Mouse (Mus musculus): Measurements from ENCODE around the gene Ston2. TPM values are rescaled to one million over a fixed set of nuclear protein-coding genes. Genes with fewer than 3 reads are reported as not detected.
"Not testable (repeated sequence)": the region's sequence is repeated elsewhere in the genome, so short reads cannot be mapped to it uniquely, and the experiment has no call there.

The Ston2 gene
- polyA plus RNA-seq, 1 experiment from 2014 or later, result 5.0 TPM

DNA sequence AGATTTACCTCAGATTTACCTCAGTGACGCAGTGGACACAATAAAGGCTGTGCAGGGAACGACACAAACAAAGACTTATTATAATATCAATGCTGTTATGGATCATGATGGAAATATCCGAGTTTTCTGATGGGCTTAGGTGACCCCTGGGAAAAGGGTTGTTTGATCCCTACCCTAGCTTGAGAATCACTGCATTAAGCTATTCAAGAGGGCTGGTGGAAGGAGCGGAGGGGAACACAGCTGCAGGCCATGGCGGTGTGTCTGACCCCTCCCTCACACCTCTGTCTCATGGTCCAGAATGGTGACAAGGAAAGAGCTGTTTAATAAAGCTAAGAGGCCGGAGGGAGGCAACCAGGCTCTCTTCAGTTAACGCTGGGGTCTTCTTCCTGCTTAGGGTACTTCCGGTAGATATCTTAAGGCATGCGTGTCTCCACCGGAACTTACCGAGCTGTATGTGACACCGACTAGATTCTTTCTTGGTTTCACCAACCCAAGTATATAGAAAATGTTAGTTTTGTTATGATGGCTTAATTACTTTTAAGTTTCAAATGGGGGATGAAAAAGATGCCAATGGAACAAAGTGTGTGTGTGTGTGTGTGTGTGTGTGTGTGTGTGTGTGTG is 14.5 kb upstream of the Ston2 start:
- Histone ChIP-seq H3K27ac (no peak overlapping the region), H3K4me3 (ENCODE audit: inconsistent target) (no peak overlapping the region), H3K36me3 (ENCODE audit: inconsistent target) (peaks cover 4% of the 10 kb centered on the region; the same call in 1 of the 2 replicates), H3K79me2 (ENCODE audit: inconsistent target) (no peaks in the 10 kb centered on the region)
- 97% methylated on average over 11 of the region's 12 CpGs for WGBS (ENCODE audit: missing documents)

DNA sequence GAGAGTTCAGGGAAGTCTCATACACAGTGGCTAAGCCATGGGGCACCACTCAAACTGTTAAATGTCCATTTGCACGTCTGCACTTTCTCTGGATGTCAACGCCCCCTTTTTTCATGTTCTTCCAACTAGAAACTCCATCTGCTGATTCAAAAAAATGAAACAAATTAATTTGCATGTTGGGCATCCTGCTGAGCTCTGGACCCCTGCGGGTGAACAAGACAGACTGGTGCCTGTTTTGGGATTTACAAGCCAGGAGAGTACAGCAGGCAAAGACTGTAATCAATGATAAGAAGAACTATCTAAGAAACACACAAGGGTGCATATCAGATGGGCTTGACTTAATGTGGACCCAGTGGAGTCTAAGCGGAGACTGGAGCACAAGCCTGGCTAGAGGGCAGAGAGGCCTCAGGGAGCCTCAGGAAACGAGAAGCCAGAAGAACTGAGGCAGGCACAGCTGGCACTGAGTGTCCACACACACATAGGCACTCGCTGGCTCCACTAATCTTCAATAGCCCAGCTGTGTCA is 12.7 kb upstream of the Ston2 start:
- Histone ChIP-seq H3K4me3 (ENCODE audit: inconsistent target) (no peak overlapping the region), H3K79me2 (ENCODE audit: inconsistent target) (no peaks in the 10 kb centered on the region), H3K27ac (no peak overlapping the region), H3K36me3 (ENCODE audit: inconsistent target) (no peaks in the 10 kb centered on the region)
- 91% methylated on average over 6 of the region's 6 CpGs for WGBS (ENCODE audit: missing documents)

DNA sequence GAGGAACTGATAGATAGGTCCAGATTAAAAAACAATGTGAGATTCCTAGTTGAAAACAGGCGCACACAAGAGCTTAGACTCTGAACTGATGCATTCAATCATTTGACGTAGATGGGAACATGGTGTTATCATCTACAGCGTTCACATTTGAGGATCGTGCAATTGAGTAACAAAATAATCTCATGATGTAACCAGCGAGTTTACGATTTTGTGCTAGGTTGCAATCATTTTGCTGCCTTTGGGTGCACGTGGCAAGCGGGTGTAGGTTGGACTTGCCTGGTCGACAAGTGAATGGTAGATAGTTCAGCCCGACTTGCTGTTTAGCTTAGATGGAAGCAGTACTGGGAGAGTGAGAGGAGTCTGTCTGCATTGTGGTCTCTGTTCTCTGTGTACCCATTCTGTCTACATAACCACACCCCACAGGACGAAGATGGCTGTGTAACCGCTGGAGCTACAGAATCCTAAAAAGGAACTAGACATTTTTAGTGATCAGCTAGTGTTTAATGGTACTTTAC is 11.7 kb upstream of the Ston2 start:
- Histone ChIP-seq H3K4me3 (ENCODE audit: inconsistent target) (no peak overlapping the region), H3K27ac (no peak overlapping the region), H3K36me3 (ENCODE audit: inconsistent target) (no peaks in the 10 kb centered on the region), H3K79me2 (ENCODE audit: inconsistent target) (no peaks in the 10 kb centered on the region)
- WGBS (ENCODE audit: missing documents), result 53% methylated on average over 12 of the region's 12 CpGs

DNA sequence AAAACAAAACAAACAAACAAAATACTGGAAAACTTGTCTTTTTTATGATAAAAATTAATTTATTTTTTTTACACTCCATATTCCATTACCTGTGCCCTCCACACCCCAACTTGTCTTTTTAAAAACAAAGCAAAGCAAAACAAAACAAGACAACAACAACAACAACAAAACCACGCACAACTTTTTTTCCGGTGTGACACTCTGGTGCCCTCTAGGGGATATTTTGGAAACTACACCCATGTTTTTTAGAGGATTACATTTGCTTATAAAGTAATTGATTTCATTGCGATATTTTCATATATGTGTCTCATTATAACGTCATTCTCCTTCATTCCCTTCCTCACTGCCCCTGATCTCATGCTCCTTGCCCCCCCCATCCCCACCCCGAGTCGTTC is 11.2 kb upstream of the Ston2 start:
- WGBS (ENCODE audit: missing documents), result 11% methylated on average over 6 of the region's 6 CpGs
- Histone ChIP-seq H3K36me3 (ENCODE audit: inconsistent target) (no peaks in the 10 kb centered on the region), H3K4me3 (ENCODE audit: inconsistent target) (no peak overlapping the region), H3K79me2 (ENCODE audit: inconsistent target) (no peaks in the 10 kb centered on the region), H3K27ac (no peak overlapping the region)

DNA sequence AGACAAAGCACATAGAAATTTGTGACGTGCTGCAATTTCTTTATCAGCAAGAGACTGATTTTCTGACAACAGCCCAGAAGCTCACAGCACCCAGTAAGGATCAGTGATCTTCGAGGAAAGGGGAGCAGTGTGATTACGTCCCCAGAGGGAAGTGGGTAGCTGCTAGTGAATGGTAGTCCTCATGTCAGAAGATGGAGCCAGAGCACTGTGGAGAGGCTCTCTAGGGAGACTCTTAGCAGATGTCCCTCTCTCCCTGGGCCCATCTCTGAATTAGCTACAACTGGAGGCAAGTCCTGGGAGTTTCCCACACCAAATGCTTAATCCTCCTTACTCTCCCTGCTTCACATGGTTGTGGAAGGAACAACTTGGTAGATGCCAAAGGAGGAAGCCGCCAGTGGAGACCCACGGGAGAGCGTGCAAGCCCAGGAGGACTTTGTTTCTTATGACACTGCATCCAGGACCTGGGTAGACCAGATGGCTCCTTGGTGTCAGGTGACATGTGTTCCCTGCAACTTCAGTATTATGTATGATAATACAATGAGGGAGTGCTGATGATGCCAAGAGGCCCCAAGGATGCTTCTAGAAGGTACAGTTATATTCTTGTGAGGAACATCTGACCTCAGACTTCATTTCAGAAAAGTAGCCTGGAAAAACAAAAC is 10.7 kb upstream of the Ston2 start:
- H3K36me3 ChIP-seq (ENCODE audit: inconsistent target), result no peaks in the 10 kb centered on the region
- no peaks in the 10 kb centered on the region for H3K79me2 ChIP-seq (ENCODE audit: inconsistent target)
- no peak overlapping the region for H3K27ac ChIP-seq
- WGBS (ENCODE audit: missing documents), result 74% methylated on average over 6 of the region's 6 CpGs
- no peak overlapping the region for H3K4me3 ChIP-seq (ENCODE audit: inconsistent target)

DNA sequence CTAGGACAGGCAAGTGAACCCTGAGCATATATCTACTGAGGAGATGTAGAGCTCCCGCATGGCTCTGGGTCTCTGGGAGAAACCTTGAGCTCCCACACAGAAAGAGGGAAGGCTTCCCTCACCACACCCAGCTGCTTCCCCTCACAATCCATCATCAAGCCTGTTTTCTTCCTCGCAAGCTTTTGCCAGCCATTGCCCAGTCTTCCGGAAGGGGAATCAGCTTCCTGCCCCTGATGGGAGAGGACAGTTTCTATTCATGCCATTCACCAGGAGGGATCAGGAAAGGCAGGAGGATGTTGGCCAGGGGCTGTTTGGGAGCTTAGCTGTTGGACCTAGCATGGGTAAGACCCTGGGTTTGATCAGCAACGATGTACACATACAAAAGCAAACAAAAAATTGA is 8.6 kb upstream of the Ston2 start:
- Histone ChIP-seq H3K36me3 (ENCODE audit: inconsistent target) (no peaks in the 10 kb centered on the region), H3K27ac (no peak overlapping the region), H3K79me2 (ENCODE audit: inconsistent target) (no peaks in the 10 kb centered on the region), H3K4me3 (ENCODE audit: inconsistent target) (no peak overlapping the region)
- WGBS (ENCODE audit: missing documents), result 80% methylated on average over 4 of the region's 4 CpGs

DNA sequence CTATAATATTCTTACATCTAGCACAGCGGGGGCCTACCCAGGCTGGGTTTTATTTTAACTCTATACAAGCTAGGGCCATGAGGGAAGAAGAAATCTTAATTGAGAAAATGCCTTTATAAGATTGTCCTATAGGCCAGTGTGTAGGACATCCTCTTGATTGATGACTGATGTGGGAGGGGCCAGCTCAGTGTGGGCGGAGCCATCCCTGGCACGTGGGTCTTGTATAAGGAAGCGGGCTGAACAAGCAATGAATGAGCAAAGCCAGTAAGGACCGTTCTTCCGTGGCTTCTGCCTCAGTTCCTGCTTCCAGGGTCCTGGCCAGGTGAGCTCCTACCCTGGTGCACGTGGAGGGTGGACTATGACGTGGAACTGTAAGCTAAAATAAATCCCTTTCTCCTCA is 5.1 kb upstream of the Ston2 start:
- no peaks in the 10 kb centered on the region for H3K36me3 ChIP-seq (ENCODE audit: inconsistent target)
- 81% methylated on average over 8 of the region's 8 CpGs for WGBS (ENCODE audit: missing documents)
- H3K27ac ChIP-seq, result no peak overlapping the region
- H3K4me3 ChIP-seq (ENCODE audit: inconsistent target), result no peak overlapping the region
- H3K79me2 ChIP-seq (ENCODE audit: inconsistent target), result no peaks in the 10 kb centered on the region

DNA sequence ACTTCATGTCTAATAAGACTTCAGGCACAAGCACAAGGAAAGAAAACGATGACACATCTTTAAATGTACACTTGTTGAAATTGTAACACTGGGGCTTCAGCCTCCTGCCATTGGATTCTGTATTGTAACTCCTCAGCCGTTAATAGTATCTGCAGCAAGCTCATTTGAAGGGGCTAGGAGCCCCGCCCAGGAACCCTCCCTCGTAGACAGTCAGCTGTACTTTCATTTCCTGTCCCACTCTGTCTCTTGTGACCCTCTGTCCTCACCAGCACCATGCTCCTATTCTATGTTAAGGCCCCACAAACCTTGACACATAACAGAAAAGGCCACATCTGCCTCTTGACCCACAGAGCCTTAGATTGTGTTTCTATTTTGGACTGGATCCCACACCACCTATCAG is 3.6 kb upstream of the Ston2 start:
- no peaks in the 10 kb centered on the region for H3K79me2 ChIP-seq (ENCODE audit: inconsistent target)
- H3K36me3 ChIP-seq (ENCODE audit: inconsistent target), result no peaks in the 10 kb centered on the region
- 67% methylated on average over 4 of the region's 4 CpGs for WGBS (ENCODE audit: missing documents)
- H3K27ac ChIP-seq, result no peak overlapping the region
- no peak overlapping the region for H3K4me3 ChIP-seq (ENCODE audit: inconsistent target)

DNA sequence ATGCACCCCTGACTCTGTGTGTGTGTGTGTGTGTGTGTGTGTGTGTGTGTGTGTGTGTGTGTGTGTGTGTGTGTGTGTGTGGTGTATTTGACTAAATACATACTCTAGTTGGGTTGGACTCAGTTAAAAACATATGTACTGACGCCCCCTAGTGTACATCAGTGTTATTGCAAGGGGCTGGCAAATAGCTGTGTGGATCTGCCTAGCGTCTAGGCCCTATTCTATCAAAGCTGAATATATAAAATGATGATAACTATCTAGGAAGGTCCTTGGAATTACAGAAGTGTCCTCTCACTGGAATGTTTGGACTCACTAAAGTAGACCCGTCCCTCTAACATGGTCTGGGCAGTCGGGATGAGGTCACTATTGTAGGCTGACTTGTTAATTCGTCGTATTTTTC is 1.6 kb upstream of the Ston2 start:
- no peaks in the 10 kb centered on the region for H3K36me3 ChIP-seq (ENCODE audit: inconsistent target)
- H3K4me3 ChIP-seq (ENCODE audit: inconsistent target), result no peak overlapping the region
- 75% methylated on average over 5 of the region's 6 CpGs for WGBS (ENCODE audit: missing documents)
- no peaks in the 10 kb centered on the region for H3K79me2 ChIP-seq (ENCODE audit: inconsistent target)
- no peak overlapping the region for H3K27ac ChIP-seq

DNA sequence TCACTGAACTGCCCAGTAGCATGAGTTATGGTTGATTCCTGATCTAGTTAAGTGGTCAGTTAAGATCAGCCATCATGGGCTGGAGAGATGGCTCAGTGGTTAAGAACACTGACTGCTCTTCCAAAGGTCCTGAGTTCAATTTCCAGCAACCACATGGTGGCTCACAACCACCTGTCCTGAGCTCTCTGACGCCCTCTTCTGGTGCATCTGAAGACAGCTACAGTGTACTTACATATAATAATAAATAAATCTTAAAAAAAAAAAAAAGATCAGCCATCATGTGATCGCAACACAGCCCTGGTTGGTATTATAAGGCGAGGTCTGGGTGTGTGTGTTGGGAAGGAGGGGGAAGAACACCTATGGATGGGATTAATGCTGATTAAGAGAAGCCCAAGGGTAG is 259 bp upstream of the Ston2 start:
- H3K36me3 ChIP-seq (ENCODE audit: inconsistent target); H3K27ac ChIP-seq; H3K79me2 ChIP-seq (ENCODE audit: inconsistent target); H3K4me3 ChIP-seq (ENCODE audit: inconsistent target): not testable (repeated sequence)
- 71% methylated on average over 3 of the region's 3 CpGs for WGBS (ENCODE audit: missing documents)

DNA sequence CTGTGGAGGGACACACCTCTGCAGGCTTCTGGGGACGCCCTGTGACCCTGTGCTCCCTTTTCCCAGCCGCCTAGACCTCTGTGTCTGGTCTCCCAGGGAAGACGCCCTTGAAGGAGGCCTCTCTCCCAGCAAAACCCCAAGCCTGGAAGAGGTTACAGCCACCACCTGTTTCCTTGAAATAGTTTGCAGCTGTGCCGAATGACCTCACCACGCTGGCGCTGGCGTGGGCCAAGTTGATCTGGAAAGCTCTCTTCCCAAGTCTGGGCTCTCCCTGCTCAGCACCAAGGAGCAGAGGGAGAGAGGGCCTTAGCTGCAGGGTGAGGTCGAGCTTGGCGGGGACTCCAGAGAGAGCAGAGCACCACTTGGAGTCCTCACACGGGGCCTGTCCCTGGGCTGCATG is 1.8 kb downstream of the Ston2 start:
- 74% methylated on average over 10 of the region's 10 CpGs for WGBS (ENCODE audit: missing documents)
- no peak overlapping the region for H3K4me3 ChIP-seq (ENCODE audit: inconsistent target)
- no peaks in the 10 kb centered on the region for H3K79me2 ChIP-seq (ENCODE audit: inconsistent target)
- no peak overlapping the region for H3K27ac ChIP-seq
- H3K36me3 ChIP-seq (ENCODE audit: inconsistent target), result no peaks in the 10 kb centered on the region

DNA sequence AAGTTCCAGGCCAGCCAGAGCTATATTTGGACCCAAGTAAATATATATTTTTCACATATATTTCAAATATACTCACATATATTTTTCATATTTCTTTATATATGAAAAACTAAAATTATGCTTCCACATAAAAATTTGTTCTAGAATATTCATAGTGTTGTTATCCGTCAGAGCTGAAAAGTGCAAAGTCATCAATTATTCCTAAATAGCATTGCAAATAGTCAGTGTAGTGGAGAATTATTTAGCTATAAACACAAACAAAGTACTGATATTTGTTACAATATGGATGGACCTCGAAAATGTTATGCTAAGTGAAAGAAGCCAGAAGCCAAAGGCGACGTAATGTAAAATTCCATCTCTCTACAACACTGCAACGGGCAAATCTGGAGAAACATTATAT is 6.8 kb downstream of the Ston2 start:
- WGBS (ENCODE audit: missing documents), result 93% methylated on average over 5 of the region's 5 CpGs
- no peaks in the 10 kb centered on the region for H3K79me2 ChIP-seq (ENCODE audit: inconsistent target)
- no peak overlapping the region for H3K27ac ChIP-seq
- H3K4me3 ChIP-seq (ENCODE audit: inconsistent target), result no peak overlapping the region
- H3K36me3 ChIP-seq (ENCODE audit: inconsistent target), result no peaks in the 10 kb centered on the region

DNA sequence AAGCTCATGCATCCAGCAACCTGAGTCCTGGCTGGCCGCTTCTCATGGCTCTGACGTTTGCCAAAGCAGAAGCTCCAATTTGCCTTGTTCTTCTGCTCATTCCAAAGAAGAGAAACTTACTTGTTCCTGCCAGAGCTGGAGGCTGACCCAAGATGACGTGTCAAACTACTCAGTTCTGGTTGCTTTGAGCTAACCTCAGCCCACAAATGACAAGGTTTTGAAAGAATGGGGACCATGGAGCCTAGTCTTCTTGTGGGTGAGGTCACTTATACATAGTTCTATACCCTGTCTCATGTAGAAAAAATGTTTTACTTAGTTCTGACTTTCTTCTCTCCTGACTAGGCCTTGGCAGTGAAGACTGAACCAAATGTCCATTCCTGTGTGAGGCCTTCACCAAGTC is 7.7 kb downstream of the Ston2 start:
- Histone ChIP-seq H3K27ac (no peak overlapping the region), H3K4me3 (ENCODE audit: inconsistent target) (no peak overlapping the region), H3K36me3 (ENCODE audit: inconsistent target) (no peaks in the 10 kb centered on the region), H3K79me2 (ENCODE audit: inconsistent target) (no peaks in the 10 kb centered on the region)
- 87% methylated on average over 3 of the region's 3 CpGs for WGBS (ENCODE audit: missing documents)

DNA sequence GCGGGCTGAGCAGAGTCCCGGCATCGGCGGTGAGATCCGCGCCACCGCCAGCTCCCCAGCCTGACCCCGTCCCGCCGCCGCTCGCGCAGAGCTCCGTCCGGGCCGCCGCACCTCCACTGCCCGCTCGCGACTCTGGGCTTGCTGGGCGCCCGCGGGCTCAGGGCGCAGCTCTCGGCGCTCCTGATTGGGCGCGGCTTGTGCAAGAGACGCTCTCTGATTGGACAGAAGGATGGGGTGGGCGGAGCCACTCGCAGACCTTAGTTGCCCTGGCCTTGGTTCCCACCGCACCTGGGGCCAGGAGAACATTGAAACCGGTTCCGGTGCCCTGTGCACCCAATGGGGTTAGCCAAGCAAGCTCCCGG is 9.2 kb downstream of the Ston2 start:
- no peak overlapping the region for H3K27ac ChIP-seq
- 0% methylated on average over 34 of the region's 35 CpGs for WGBS (ENCODE audit: missing documents)
- H3K4me3 ChIP-seq (ENCODE audit: inconsistent target), result no peak overlapping the region
- no peaks in the 10 kb centered on the region for H3K79me2 ChIP-seq (ENCODE audit: inconsistent target)
- H3K36me3 ChIP-seq (ENCODE audit: inconsistent target), result no peaks in the 10 kb centered on the region

DNA sequence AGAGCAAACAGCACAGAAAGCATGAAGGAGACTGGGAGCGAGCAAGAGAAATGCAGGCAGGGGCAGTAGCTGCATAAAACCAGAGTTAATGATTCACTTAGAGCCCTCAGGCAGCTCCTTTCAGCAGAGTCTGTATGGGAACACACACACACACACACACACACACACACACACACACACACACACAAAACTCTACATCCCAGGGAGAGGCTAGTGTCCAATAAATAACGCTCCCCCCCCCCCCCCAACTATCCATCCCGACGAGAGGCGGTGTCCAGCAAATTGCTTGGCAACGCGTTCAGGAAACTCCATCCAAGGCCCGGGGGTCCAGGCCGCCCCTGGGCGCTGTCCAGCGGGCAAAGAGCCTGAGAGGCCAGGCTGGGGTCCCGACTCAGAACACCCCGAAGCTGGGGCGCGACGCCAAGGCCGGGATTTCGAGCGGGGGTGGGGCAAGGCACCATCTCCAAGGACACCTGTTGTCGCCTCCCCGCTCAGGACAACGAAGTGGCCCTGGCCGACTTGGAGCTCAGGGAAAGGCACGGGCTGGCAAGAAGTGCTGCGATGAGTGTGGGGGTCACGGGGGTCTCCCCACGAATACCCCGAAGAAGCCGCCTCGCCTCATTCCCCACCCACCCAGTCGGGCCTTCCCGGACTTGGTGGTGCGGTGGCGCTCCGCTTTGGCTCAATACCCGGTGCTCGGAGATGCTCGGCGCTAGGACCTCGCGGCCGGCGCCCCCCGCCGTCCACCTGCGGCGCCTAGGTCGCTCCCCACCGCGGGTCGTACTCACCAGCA is 9.8 kb downstream of the Ston2 start:
- Histone ChIP-seq H3K27ac (no peak overlapping the region), H3K4me3 (ENCODE audit: inconsistent target) (peak overlapping the region; percentile 5; the same call in 1 of the 2 replicates), H3K79me2 (ENCODE audit: inconsistent target) (no peaks in the 10 kb centered on the region), H3K36me3 (ENCODE audit: inconsistent target) (no peaks in the 10 kb centered on the region)
- 4% methylated on average over 42 of the region's 51 CpGs for WGBS (ENCODE audit: missing documents)
